Mouse (Mus musculus): Measurements from ENCODE around the gene Sec61a2.

Gene Sec61a2

DNA sequence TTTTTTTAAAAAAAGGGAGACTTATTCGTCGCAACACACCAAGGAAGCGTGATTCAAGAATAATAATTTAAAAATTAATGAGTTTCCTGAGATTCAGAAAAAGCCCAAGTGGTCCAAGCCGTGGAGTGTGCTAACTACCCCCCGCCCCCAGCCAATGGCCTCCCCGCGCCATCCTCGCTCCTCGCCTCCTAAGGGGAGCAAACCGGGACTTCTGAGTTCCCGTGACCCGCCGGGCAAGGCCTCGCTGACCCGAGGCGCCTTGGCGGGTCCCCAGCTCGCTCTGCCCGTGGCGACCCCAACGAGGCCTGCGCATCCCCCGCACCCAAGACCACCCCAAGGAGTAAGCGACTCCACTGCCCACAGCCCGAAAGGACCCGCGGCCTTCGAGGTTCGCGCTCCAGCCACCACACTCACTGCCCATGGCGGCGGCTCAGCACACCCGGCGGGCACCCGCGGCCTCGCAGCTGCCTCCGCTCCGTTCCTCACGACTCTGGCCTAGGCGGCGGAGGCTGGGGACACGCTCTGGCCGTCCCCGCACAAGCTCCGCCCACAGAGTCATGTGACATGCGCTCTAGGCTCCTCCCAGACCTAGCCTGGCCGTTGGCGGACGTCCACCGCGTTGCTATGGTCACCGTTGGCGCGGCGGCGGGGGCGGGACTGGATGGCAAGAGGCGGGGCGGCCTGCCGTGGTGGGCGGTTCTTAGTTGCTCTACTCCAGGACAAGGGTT lies at the start of gene Sec61a2:
TSS of gene Sec61a2 (minus strand) at position 590 of the 728 bp plus-strand sequence.
- peak; percentile 98 for DNase-seq

DNA sequence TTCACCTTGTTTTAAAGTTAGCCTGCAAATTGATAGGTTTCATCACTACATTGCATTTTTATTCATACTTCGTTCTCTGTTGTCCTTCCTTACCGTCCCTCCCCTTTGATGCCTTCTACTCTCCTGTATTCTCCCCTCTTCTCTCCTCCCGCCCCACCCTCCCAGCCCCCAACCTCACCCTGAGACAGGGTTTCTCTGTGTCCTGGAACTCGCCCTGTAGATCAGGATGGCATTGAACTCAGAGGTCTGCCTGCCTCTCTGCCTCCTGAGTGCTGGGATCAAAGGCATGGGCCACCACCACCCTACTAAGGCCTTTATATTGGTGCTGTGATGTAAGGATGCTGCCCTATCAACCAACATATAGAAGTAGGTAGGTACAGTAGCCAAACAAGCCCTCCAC lies 47.8 kb upstream of the Sec61a2 start:
- DNase-seq: no peak

DNA sequence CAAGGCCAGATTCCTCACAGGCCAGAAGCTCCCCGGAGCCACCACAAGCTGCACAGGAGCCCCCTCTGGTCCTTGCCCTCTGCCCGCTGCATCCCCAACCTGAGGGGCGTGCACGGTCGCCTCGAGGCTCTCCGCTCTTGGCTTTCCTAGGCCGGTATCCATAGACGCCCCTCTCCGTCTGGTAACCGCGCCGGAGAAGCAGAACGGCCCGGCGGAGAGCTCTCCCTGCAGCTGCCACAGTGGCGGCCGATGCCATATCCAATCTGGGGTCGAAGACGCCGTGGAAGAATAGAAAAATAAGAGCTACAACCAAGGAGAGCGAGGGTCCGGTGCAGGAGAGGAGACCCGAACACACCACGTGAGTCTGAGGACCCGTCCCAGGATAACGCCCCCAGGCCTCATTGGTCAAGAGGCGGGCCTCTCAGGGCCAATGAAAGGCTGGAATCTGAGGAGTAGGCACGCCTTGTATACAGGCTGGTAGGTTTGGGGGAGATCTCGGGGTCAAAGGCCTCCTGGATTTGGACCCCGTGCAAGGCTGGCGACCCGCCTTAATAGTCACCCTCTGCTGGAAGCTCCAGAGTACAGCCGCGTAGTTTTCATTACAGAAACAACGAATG lies 47.3 kb upstream of the Sec61a2 start, which contains the start of gene Dhtkd1:
TSS of gene Dhtkd1 (minus strand) at position 377 of the 617 bp plus-strand sequence.
- peak; percentile 85 for DNase-seq

DNA sequence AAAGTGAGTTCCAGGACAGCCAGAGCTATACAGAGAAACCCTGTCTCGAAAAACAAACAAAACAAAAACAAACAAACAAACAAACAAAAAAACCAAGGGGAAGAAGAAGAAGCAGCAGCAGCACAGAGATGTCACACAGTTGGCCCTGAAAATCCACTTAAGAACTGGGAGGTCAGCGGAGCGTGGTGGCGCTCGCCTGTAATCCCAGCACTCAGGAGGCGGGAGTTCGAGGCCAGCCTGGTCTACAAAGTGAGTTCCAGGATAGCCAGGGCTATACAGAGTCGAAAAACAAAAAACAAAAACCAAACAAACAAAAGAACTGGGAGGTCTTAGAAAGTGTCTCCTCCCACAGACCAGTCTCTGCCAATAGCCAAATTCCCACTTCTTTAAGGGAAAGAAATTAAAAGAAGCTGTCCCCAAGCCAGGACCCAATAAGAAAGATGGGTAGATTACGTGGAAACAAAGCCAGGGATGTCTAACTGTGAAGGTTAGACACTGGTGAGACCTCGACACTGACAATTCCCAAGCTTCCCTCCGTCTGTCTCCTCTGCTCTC lies 46.7 kb upstream of the Sec61a2 start:
- DNase-seq: peak; percentile 27

DNA sequence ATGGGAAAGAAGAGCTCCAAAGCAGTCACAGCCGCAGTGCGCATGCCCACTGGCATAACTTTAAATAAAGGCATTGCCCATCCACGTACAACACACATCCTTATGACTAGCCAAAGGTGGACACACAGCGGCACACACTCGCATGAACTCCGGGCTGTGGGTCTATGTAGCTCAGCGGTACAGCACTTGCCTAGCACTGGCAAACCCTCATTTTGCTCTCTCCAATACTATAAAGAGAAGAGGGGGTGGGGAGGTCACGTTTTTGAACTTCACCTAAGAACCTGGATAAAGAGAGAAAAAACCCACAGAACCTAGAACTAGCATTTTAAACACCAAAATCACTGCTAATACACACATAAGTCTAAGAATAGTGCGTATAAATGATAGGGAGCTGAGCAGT lies 45.7 kb upstream of the Sec61a2 start:
- DNase-seq: no peak

DNA sequence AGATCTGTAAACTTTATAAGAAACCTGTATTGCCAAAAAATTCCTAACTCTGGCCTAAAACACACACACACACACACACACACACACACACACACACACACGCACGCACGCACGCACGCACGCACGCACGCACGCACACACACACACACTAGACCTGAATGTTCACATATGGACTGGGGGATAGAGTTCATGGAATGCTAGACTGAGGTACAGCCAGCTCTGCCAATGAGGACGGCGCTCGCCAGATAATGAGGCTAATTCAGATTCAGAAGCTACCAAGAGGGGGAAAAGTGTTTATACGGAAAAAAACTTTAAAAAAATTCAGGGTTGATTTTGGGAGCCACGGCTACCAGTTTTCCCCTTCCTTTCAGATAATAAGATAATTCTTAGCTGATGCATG lies 44.7 kb upstream of the Sec61a2 start:
- DNase-seq: no peak

DNA sequence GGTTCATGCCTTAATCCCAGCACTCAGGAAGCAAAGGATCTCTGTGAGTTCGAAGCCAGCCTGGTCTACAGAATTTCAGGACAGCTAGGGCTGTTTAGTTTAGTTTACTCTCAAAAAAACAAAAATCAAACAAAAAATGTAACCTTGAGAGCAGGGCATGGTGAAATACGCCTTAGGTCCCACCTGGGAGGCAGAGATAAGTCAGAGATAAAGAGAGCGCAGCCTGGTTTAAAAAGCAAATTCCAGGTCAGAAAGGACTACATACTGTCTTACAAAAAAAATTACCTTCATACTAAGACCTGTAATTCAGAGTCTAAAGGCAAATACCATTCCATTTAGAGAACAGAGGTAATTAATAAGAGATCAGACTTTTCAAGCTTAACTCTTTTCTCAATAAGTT lies 44.1 kb upstream of the Sec61a2 start:
- no peak for DNase-seq

DNA sequence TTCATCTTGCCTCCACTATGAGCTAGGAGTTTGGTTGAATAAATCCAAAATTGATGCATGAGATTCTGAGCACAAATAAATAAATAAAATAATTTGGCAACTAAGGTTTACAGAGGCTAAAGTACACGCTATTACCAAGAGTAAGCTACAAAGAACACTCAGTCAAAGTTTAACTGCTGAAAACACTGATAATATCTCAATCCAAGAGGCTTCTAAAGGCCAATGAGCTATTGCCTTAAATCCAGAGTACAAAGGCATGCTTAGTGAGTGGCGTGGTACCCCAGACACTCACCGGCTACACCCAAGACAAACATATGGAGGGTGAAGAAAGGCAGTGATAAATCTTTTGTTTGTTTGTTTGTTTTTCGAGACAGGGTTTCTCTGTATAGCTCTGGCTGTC lies 41.3 kb upstream of the Sec61a2 start:
- DNase-seq: no peak

DNA sequence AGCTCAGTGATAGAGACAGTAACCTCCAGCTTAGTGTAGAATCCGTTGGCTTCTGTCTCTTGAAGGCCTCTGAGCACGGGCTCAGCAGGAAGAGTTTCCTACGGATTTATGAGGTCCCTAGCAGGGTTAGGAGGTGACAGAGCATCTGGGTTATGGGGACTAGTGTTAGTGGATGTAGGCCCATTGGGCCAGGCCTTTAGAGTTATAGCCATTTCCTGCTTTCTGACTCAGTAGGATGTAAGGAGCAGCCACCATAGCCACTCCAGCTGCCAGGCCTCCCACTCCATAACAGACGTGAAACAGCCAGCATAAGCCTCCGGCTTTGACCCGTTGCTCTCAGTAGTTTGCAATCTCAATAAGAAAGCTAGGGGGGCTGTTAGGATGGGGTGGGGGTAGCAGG lies 40.8 kb upstream of the Sec61a2 start:
- no peak for DNase-seq

DNA sequence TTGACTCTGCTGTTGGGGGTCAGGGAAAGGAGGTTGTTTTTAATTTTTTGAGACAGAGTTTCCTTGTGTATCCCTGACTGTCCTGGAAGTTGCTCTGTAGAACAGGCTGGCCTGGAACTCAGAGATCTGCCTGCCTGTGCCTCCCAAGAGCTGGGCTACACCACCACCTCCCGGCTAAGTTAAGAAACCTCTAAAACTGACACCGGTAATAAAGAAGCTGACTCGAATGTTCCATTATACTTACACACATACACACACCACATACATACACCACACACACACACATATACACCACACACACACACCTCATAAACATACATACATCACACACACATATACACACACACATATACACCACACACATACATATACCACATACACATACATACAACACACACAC lies 39.7 kb upstream of the Sec61a2 start:
- DNase-seq: no peak

DNA sequence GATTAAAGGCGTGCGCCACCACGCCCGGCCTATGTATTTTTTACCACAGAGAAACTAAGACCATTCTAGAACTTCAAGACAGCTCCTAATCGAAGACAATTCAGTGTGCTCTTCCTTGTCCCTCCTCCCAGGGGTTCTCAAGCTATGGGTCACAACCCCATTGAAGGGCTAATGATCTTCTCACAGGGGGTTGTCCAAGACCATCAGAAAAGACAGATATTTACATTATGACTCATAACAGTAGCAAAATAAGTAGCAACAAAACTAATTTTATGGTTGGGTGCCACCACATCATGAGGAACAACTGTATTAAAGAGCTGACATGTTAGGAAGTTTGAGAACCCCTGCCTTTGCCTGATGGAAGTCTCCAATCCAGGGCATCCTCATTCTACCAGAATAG lies 36.7 kb upstream of the Sec61a2 start:
- DNase-seq: no peak

DNA sequence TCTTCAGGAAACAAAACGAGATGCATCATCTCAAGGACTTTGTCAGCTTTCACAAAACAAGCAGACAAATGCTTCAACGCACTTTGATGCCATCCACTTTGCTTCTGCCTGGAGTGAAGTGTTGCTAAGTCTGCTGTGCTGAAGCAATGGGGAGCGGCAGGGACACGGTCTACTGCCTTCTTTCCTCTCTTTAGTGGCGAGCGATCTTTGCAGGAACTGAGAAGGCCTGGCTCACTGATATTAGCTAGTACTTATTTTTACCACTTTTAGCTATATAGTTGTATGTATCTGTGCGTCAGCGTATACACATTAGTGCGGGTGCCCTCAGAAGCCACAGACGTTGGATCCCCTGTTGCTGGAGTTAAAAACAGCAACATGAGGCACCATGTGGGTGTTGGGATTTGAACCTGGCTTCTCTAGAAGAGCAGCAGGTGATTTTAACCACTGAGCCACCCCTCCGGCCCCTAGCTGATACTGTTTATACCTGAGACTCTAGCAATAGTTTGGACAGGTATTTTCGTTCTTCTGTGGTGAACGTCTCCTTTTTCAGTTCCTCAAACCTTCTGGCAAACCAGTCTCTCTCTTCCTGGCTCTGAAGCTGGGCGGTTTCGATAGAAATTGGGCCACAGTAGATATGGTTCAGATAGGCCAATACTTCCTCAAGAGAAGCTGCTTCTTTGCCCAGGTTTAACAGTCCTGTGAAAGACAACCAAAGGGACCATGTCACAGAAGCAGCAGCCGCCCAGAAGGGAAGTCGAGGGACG lies 35.2 kb upstream of the Sec61a2 start:
- DNase-seq: no peak

DNA sequence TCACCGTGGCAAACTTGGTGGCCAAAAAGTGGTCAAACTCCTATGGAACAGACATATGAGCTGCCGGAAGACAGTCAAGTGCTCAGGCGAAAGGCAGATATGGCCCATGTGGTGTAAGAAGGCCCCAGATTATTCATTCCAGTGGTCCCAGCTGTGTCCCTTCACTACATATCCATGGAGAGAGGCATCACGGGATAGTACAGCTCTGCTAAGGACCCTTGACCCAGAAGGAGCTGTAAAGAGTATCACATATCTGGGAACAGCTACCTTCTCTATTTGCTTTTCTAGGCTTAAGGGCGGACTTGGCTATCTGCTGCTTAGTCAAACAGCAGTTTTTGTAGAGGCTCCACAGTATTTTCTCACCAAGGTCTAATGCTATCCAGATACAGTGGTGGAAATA lies 34.6 kb upstream of the Sec61a2 start:
- no peak for DNase-seq

DNA sequence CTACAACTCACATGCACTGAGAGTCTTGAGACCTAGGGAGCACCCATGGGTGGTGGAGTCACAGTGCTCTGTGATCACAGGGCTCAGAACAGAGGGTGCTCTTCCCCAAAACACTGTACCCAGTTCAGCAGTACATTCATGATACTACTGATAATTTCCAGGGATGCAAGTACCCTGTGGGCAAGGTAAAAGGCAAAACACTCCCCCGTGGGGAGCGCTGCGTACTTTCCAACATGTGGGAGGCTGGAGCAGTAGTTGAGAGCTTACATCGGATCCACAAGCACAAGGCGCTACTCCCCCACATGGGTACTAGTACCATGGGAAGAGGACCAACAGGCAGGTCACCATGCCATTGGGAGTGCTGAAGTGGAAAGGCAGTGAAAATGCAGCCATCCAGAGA lies 32.2 kb upstream of the Sec61a2 start:
- no peak for DNase-seq

DNA sequence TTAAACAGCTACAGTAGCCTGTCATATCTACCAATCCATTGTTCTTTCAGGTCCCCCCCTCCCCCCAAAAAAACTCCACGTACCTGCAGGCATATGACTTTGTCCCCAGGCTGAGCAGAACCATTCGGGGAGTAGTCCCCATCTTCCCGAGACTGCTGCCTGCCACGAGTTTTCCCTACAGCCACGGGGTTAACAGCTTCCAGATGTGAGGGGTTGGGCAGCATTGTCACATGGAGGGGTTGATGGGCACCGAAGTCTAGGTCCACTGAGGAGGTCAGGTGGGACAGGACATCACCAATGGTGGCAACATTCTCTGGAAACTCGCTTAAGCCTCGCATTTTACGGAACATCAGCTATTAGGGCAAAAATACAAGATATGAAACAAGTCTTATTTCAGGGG lies 28.6 kb upstream of the Sec61a2 start:
- DNase-seq: no peak

DNA sequence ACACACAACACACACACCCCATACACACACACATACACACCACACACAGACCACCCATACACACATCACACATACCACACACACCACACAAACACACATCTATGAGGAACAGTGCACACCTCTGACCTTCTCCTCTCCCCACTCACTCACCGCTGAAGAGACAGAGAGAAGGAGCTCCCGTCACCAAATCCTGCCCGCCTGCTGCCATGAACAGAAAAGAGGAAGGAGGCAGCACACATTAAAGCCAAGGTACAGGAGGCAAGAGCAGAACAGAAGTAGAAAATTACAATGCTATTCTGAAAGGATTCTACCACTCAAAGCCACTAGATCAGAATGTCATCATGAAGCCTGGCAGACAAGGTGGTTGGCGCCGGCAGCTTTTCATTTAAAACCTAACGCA lies 27.6 kb upstream of the Sec61a2 start:
- DNase-seq: no peak

DNA sequence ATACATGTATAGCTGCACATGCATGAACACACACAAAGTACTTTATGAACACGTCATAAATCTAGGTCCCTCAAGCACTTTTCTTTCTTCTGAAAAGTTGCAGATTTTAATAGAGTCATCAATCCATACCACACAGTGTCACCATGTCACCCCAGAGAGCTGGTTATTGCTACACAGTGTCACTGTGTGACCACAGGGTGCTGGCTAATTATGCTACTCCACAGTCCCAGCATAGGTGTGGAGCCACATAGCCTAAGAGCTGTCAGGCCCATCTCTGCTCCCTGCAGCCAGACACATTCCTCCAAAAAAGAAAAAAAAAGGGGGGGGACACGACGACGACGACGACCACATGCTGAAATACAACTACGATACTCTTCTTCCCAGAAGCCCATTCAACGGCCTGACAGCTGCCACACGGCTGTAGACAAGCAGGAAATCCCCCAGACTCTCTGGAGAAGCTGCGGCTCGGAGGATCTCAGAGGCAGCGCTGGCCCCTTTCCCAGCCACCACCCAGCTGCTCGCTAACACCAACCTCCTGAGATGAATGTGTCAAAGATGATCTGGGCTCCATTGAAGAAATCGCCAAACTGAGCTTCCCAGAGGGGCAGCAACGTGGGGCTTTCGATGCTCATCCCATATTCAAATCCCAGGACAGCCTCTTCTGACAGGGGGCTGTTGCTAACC lies 16.2 kb upstream of the Sec61a2 start:
- DNase-seq: no peak

DNA sequence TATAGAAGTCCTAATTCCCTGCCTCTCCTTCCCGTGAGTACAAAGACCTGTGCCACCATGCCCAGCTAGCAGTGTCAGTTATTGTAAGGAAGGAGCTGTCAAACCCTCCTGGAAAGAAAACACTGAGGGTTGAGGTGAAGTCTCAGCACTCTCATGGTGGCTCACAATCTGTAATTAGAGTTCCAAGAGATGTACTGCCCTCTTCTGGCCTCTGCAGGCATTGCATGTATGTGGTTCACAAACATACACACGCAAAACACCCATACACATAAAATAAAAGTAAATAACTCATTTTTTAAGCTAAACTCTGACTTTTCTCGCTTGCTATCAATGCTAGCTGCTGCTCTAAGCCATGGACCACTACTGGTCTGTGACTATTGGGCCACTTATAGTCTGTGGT lies 11.4 kb upstream of the Sec61a2 start:
- DNase-seq: peak; percentile 66

DNA sequence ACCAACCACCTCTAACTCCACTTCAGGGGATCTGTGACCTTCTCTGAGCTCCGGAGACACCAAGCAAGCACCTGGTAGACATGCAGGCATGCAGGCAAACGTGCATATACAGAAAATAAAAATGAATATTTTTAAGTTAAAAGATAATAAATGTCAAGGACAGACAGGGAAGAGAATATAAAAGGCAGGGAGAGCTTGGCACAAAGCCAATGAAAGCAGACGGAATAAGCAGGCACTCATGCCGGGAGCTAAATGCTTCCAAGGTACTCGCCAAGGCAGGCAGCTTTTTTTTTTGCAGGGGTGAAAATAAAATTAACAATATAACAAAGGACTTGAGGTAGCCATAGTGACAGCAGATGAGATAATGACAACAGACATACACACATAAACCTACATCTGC lies 10.9 kb upstream of the Sec61a2 start:
- peak; percentile 11 for DNase-seq

DNA sequence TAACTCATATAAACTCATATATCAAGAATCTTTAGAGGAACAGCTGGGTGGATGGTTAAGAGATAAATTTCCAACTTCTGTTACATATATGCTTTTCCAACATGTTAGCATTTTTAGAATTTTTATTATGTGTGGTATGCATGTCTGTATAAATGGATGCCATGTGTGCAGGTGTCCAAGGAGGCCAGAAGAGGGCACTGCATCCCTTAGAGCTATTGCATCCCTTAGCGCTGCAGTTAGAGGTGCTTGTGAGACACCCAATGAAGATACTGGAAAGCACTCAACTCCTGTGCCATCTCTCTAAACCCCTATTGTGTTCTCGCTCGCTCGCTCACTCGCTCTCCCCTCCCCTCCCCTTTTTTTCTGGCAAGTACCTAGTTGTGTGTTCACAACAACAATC lies 4.9 kb upstream of the Sec61a2 start:
- DNase-seq: peak; percentile 63

DNA sequence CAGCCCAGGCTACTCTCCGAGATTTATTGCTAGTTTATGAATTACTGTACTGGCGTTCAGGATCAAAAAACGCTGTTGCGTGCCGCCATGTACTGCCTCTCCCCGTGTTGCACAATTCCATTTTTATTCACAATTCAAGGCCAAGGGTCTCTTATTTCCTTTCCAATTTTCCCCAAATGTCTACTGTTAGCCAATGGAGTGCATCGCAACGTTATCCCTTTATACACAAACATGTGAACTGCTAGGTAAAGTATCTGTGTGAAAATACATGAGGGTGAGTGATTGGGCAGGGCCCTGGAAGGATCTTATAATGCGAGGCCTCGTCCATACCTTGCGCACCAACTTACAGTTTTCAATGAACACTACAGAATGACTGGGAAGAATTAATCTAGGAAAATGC lies 936 bp downstream of the Sec61a2 start:
- DNase-seq: peak; percentile 23

DNA sequence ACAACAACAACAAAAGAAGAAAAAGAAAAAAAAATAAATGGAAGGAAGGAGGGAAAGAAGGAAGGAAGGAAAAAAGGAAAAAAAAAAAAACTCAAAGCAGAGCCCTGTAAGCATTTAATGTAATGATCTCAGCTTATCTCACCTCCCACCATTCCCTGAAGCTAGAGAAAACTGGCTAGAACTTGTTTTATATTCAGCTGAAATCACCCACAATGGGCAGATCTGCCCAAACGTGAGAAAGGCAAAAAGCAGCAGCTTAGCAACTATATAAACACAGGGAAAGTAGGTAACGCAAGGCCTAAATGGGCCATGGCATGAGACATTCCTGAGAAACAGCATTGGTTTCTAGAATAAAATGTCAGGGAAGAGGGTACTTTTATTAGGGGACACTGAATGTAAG lies 5.8 kb downstream of the Sec61a2 start:
- DNase-seq: no peak

DNA sequence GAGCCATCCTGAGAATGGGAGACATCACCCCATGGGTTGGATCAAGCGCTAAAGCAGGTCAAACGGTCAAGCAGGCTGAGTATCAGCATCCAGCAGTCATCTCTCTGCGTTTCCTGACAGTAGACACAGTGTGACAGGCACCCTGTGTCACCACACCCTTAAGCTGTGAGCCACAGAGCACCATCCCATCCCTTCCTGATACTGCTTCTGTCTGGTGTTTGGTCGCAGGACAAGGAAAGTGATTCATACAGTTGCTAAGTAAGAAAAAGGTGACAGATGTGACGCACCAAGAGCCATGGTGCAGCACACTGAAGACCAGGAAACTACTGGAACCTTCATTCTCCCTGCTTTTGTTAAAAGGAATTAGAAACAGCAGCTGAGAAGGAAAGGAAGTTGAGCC lies 6.4 kb downstream of the Sec61a2 start:
- DNase-seq: no peak
